Mouse (Mus musculus) erythroblast, adult 5-6 weeks (primary cell): ENCODE data around the gene Dnajc17. TPM values are rescaled to one million over a fixed set of nuclear protein-coding genes. Genes with fewer than 3 reads are reported as not detected.

ENCODE experiments used
- ATAC-seq: replicated peaks from 2 replicates; pipeline ENCODE4 v1.8.0; 2016; ENCODE audit warnings: moderate number of reproducible peaks, mild to moderate bottlenecking, moderate TSS enrichment, inconsistent platforms; ENCODE audit not compliant: poor library complexity, low FRiP score, severe bottlenecking
- total RNA-seq, 2 experiments: library from RNA; stranded (forward) in 1 of 2; stranded (reverse) in 1 of 2; fragments of 150-400 nt in 1 of 2; fragments of 200-764, 138-1000 nt in 1 of 2; gene quantifications; 2 replicates each; pipeline versions ENCODE4 v1.2.3 to v1.2.4; 2015 to 2017; ENCODE audit warnings: low replicate concordance in 2 of 2

The Dnajc17 gene
- total RNA-seq, 2 experiments from 2014 or later = 12.4 to 22.3 TPM

DNA sequence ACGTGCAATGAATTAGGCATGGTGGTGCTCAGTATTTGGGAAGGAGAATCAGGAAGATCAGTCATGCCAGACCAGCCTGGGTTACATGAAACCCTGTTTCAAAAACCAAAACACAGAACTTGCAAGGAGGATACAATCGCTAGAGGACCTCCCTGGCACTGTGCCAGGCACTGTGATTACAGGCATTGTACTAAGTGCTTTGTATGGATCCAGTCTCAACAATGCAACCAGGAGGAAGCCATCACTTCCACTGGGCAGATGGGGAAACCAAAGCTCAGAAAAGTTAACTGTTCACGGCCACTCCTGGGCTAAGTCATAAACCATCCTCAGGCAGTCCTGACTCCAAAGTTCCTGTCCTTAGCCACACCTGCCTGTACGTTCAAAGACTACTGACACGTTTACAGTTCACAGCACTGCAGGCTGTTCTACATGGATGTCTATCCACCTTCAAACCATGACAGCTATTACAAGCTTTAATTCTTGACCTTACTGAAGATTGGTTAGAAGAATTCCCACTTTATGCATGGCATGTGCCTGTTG lies 5.6 kb downstream of the Dnajc17 start:
- ATAC-seq = no peak

DNA sequence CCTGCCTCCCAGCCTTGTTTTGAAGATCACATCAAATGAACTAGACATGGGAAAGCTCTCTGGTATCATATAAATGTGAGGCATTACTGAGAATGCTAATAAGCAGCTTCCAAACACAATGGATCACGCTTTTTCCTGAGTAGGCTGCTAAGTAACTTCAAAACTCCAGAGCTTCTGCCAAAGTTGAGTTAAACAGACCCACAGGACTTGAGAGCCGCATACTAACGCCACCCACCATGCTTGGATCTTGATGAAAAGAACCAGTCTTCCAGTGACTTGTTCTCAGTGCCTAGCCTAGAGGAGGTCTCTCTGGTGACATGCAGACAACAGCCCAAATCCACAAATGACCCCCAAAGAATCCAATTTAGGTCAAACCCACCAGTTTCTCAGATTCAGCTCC lies 9.7 kb downstream of the Dnajc17 start:
- no peak for ATAC-seq

DNA sequence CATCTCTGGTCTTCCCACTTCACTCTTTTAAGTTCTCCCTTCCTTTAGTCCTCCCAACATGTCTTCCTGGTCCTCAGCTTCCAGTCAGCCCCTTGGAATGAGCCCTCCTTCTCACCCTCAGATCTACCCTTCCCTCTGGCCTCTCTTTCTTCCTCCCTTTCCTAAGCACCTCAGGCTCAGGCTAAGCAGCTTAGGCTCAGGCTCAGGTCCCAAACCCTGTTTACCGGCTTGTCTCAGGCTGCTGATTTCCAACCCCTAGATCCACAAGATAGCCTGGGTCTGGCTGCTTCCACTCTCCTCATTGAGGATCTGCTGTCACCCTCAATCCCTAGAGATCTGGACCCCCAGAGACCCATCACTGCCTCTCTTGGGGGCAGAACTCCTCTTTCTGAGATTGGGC lies 10.5 kb downstream of the Dnajc17 start:
- no peak for ATAC-seq

DNA sequence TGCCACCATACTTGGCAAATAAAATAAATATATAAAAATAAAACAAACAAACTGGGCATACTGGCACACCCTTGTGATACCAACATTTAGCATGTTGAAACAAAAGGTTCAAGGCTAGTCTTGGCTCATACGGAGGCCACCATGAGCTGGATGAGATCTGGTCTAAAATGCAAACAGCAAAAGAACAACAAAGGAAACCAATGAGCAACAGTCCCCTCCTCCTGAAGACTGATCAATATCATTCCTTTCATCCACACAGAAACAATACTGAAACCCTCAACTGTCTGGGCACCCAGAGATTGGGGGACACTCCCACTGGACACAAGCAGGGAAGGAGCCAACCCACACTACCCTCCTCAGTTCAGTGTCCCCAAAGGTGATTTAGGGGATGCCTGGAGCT lies 11.1 kb downstream of the Dnajc17 start:
- no peak for ATAC-seq

DNA sequence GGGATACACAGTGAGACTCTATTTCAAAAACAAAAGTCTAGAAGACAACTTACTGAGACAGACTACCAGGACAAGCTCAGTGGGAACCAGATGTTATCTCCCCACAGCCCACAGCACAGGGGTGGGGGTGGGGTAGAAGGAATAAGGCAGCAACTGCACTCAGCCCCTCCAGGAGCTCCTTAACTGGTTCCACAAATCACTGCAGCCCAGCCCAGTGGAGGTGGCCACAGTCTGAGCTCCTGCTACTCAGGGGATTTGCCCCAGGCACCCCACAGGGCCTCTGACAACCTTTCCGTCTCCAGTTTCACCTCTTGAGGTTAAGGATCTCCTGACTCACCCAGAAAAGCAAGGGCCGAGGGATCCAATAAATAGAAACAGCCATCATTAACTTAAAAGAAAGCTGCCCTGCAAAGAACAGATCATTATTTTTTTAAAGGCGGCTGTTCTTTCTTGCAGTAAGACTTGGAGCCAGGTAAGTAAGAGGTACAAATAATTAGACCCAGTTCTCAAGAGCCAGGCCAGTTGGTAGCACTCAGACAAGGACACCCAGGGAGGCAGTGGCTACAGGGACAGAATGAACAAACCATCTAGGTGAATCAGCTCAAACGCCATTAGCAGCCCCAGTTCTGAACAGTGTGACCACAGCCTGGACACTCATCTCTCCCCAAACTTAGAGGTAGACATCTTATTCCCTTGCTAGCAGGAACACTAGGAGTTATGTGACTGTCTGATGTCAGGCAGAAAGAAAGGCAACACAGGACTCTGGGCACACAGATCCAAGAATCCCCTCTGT lies 12.1 kb downstream of the Dnajc17 start:
- ATAC-seq = no peak

DNA sequence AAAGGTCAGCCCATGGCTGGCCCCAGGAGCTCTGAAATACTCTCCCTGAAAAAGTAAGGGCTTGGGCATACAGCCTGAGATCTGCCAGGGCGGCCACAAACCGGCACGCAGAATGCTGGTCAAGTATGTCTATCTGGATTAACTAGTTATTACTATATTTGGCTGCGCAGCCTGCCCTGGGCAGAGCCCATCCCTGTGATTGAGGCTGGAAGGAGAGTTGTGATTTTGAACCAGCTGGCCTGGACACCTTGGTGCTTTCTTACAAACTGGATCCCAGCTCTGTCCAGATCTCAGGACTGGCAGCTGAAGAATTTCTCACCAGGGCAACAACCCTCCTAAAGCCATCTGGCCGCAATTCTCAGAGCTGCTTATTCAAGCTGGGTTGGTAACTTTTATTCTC lies 14.5 kb downstream of the Dnajc17 start:
- no peak for ATAC-seq

DNA sequence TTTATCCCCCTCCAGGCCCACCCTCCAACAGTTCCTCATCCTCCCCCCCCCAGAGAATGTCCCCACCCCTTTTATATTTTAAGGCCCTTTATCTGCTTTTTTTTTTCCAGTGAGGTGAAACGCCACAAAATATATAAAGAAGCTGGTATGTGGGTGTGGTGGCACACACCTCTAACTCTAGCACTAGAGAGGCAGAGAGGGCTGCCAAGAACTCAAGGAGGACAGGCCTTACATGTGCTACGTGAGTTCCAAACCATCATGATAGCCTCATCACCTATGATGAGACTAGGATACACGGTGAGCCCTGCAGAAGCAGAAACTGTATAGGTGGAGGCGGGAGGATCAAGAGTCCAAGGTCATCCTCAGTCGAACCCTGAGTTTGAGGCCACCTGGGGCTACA lies 17.6 kb downstream of the Dnajc17 start:
- no peak for ATAC-seq

DNA sequence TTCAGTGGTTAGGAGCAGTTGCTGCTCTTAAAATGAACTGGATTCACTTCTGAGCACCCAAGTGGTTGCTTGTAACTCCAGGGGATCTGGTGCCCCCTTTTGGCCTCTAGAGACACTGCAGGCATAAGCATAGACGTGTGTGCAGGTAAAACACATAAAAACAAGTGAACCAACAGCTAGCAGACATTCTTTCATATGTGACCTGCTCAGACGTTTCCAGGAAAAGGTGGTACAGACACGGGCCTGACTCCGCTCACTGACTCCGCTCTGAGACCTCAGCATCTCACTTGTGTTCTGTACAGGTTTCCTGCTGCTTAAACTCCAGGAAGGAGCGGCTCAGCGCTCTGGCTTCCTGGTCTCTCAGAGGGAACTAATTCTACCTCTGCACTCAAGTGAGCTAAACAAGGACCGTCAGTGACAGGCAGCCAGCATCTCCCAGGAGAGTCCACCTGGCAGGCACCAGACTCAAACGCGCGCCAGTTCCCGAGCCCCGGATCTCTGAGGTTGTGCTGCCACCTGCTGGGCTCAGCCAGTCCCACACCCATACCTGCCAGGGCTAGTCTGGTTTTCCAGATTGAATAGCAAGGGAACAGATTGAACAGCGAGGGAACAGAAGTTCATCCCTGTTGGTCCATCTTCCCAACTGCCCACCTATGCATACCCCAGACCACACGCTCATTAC lies 19.4 kb downstream of the Dnajc17 start:
- peak; percentile 95 for ATAC-seq

DNA sequence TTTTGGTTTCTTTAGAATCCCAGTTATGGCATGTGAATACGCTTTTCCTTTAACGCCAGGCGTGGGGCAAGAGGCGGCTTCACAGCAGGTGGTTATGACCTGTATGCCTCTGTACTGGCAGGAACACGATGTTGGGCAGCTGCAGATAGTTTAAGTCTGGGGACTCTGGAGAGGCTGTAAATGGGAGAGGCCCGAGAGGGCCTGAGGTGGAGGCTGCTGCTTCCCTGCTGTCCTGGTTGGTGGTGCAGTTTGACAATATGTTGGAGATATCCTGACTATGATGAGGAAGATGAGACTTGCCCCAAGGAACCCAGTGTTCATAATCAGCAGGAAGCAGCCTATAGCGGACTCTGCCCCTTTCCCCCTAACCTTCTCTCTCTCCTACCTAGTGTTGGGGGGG lies 25.7 kb downstream of the Dnajc17 start:
- no peak for ATAC-seq

DNA sequence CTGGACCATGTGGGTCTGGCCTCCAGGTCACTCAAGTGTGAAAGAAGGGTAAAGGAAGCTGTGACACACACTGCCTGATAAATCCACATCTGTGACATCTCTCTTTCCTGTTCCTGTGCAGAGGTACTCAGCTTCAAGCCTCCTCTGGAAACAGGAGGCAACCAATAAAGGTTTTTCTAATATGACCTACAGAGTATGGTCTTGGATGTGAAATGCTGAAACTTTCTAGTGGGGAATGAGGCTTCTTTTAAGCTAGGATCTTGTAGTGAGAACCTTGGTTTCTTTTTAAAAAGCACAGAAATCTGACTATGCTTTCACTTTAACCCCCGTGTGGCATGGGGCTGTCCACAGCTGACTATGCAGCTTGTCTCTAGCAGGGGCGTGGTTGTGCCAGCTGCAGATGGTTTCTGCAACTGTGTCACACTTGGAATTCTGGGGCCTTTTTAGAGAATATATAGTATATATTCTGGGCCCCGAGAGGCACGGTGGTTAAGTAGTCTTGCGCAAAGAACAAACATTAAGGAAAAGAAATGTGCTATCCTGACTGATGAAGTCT lies 31.1 kb downstream of the Dnajc17 start:
- no peak for ATAC-seq

DNA sequence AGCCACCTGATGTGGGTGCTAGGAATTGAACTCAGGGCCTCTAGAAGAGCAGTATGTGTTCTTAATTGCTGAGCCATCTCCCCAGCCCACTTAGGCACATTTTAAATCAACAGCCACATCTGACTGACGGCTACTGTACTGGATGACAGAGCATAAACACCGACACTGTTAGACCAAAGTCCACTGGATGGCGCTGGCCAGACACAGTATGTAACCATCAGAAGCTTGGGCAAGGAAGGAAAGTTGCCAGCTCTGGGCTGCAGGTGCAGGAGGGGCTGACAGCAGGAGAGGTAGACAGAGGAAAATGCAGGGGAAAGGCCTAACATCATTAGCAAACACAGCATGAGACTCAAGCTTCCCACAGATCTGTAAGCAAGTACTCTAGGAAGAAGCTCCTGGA lies 31.8 kb downstream of the Dnajc17 start:
- ATAC-seq = no peak

DNA sequence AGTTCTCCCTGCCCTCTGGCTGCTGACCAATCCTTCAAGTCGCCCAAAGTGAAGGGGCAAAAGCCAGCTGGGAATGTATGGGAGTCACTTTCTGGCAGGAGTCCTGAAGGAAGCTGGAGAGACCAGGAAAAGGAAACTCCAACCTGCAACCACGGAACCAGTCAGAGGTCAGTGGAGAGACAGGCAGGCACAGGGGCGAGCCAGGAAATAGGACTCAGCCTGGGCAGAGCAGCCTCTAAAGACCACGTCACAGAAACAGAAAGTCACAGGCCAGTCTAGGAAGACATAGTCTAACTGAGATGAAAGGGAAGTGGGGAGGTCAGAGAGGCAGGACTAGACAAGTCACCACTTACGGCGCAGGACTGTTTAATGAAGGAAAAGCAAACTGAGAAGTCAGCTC lies 33.0 kb downstream of the Dnajc17 start:
- ATAC-seq = no peak

DNA sequence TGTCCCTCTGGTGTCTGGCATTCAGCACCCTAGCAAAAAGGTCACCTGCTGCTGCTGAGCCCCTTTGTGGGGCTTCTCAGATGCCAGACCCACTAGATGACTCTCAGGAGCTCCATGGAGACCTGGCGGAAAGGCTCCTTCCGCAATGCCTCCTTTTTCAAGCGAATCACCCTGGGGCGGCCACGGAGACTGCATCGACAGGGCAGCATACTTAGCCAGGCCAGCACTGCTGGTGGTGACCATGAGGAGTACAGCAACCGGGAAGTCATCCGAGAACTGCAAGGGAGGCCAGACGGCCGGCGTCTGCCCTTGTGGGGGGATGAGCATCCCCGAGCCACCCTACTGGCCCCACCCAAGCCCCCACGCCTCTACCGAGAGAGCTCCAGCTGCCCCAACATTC lies 33.7 kb downstream of the Dnajc17 start:
- no peak for ATAC-seq

DNA sequence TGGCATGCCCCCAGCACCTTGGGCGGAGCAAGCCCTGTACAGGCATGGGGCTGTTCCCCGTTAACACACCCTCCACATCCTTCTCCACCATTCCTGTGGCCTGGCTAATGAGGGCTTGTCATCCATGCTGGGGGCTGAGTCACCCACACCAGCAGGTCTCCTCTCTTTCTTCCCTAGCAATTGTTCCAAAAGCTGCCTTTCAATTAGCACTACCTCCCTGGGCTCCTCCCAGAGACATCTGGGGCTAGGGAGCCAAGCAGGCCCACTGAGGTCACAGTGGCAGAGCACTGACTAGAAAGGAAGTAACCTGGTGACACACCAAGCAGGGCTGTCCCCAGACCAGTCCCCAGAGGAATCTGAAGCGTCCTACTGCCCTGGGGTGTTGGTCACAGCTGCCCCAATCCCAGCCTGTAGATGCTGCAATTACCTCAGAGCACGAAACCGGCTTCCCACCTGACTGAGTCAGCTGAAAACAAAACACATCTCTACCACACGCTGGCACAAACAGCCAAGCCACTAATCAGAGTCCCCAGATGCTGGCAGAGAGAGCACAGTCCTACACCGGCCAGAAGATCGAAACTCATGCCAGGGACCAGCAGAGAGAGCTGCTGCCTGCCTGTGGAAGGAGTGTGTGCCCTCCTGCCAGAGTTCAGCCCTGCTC lies 34.5 kb downstream of the Dnajc17 start, which contains the start of gene Gm14137:
TSS of gene Gm14137 (plus strand) at position 519 of the 661 bp plus-strand sequence.
- no peak for ATAC-seq

DNA sequence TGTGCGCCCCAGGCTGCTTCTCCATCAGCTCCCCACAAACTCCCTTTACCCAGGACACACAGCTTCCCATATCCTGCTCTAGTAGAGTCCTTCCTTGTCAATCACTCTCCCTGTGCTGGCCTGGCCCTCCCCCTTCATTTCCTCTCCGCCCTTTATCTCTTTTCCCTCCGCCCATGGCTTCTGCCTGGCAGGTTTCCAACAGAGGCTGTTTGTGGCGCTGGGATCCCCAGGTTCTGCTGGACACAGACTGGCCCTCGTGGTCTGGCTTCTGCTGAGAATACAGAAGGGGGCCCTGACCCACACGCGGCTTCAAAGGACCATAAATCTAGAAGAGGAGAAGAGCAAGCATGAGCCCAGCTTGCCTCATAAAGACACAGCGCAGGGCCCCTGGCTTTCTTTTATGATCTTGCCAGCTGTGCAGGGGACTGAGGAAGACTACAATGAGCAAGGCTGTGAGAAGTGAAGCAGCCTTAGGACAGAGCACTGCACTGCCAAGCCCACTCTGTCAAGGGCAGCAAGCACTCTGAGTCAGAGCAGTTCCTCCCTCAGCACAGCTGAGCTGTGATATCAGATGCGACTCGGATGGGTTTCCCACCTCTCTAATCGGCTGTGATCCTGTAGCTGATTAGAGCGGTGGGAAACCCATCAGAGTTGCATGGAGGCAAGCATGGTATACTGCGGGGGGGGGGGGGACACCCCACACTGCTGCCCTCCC lies 35.6 kb downstream of the Dnajc17 start:
- ATAC-seq = peak; percentile 58

DNA sequence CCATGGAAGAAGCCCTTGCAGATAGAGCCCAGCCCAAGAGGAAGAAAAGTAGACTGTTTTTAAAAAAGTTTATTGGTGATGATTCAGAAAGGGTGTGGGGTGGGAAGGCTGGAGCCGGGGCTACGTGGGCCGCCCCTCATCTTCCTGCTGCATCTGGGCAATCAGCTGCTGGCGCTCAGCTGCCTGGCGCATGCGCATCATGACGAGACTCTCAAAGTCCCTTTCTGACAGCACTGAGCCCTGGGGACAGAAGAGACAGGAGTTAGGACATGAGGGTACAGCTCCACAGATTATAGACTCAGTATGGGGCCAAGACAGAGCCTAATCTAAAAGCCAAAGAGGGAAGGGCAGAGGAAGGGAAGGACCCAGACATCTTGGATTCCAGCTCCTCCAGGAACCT lies 36.1 kb downstream of the Dnajc17 start:
- ATAC-seq = no peak

DNA sequence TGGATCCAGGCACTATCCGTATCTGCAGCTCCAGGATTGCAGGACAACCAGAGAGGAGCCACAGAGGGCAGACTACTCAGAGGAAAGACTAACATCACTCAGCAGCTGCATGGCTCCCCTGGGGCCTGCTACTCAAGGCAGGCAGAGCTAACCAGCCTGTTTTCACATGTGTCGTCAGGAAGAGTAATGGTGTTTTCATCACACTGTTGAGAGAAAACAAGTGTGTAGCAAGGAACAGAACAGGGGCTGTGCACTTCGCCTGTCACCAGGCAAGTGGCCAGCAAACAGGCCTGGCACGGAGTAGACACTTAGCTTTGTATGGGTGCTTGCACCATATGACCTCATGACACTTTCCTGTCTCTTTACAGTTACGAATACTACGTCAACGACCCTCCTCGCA lies 37.0 kb downstream of the Dnajc17 start:
- ATAC-seq = no peak

DNA sequence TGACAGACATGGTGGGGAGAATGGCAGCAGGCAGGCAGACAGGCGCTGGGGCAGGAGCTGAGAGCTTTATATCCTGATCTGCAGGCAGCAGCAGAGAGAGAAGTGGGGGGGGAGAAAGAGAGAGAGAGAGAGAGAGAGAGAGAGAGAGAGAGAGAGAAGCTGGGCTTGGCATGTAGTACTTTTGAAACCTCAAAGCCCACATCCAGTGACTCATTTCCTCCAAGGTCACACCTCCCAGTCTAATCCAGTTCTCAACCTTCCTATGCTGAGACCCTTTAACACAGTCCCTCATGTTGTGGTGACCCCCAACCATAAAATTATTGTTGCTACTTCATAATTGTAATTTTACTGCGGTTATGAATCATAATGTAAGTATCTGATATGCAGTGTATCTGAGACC lies 38.3 kb downstream of the Dnajc17 start:
- no peak for ATAC-seq

DNA sequence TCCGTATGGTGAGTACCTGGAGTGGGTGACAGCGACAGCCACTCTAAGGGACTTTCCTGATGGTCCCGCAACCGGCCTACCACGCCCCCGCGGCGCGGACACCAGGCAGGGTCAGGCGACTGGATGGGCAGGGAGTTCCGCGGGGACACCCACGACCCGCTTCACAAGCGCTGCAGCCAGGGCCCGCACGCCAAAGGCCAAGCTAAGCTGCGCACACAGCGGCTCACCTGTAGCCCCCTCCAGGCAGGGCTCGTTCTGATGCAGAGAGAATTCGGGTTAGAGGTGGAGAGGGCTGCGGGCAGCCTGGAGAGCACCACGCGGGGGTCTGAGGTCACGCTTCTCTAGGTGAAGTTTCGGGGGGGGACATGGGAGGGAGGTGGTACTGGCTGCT lies 40.7 kb downstream of the Dnajc17 start:
- ATAC-seq = no peak
